Mouse (Mus musculus) spleen, postnatal 10 days (tissue): Measurements from ENCODE around the gene Arfgef3.
"Not testable (repeated sequence)": the region's sequence is repeated elsewhere in the genome, so short reads cannot be mapped to it uniquely, and the experiment has no call there.

Experiments used
- DNase-seq, 2 experiments: peaks; one replicate each; pipeline ENCODE4 v3.0.0; 2021 to 2022; ENCODE audit warnings: low spot score in 2 of 2

The Arfgef3 gene

GRCm38 (mm10) chr10:18681385-18681954 is 62.3 kb downstream of the Arfgef3 start:
- no peak for DNase-seq

- DNase-seq: no peak
Measured at GRCm38 (mm10) chr10:18680661-18681384, 62.9 kb downstream of the Arfgef3 start.

GRCm38 (mm10) chr10:18678836-18679235 is 64.9 kb downstream of the Arfgef3 start:
- no peak for DNase-seq

- no peak for DNase-seq
Measured at GRCm38 (mm10) chr10:18664794-18665193, 79.0 kb downstream of the Arfgef3 start.

- no peak for DNase-seq
Measured at GRCm38 (mm10) chr10:18664016-18664415, 79.7 kb downstream of the Arfgef3 start.

- DNase-seq: no peak
Measured at GRCm38 (mm10) chr10:18661606-18662220, 82.0 kb downstream of the Arfgef3 start.

GRCm38 (mm10) chr10:18660998-18661397 is 82.8 kb downstream of the Arfgef3 start:
- no peak for DNase-seq

GRCm38 (mm10) chr10:18657588-18657987 is 86.2 kb downstream of the Arfgef3 start:
- no peak for DNase-seq

- DNase-seq: no peak
Measured at GRCm38 (mm10) chr10:18647069-18647468, 96.7 kb downstream of the Arfgef3 start.

- DNase-seq: no peak
Measured at GRCm38 (mm10) chr10:18646035-18646434, 97.7 kb downstream of the Arfgef3 start.

GRCm38 (mm10) chr10:18644346-18644745 is 99.4 kb downstream of the Arfgef3 start:
- DNase-seq: no peak

- DNase-seq: no peak
Measured at GRCm38 (mm10) chr10:18643506-18643905, 100.2 kb downstream of the Arfgef3 start.

GRCm38 (mm10) chr10:18642854-18643253 is 100.9 kb downstream of the Arfgef3 start:
- no peak for DNase-seq

GRCm38 (mm10) chr10:18640596-18640995 is 103.2 kb downstream of the Arfgef3 start:
- DNase-seq: no peak

- no peak for DNase-seq
Measured at GRCm38 (mm10) chr10:18635450-18635849, 108.3 kb downstream of the Arfgef3 start.

- DNase-seq: no peak
Measured at GRCm38 (mm10) chr10:18634405-18634985, 109.3 kb downstream of the Arfgef3 start.

GRCm38 (mm10) chr10:18630498-18630897 is 113.3 kb downstream of the Arfgef3 start:
- no peak for DNase-seq

GRCm38 (mm10) chr10:18627530-18627929 is 116.2 kb downstream of the Arfgef3 start:
- no peak for DNase-seq

GRCm38 (mm10) chr10:18612796-18613195 is 131.0 kb downstream of the Arfgef3 start:
- no peak for DNase-seq

GRCm38 (mm10) chr10:18604827-18605535 is 138.8 kb downstream of the Arfgef3 start:
- not testable (repeated sequence) for DNase-seq

GRCm38 (mm10) chr10:18602030-18602429 is 141.7 kb downstream of the Arfgef3 start:
- DNase-seq: peak; percentile 50 to 76

GRCm38 (mm10) chr10:18597601-18598000 is 146.1 kb downstream of the Arfgef3 start:
- no peak for DNase-seq
